Mouse (Mus musculus) CH12.LX (cell line): ENCODE data around the gene Plcb1. TPM values are rescaled to one million over a fixed set of nuclear protein-coding genes. Genes with fewer than 3 reads are reported as not detected.

Experiments
- DNase-seq: peaks from one replicate; pipeline ENCODE4 v3.0.0-alpha.2; 2013; ENCODE audit errors: extremely low read depth
- H3K27ac ChIP-seq: 2 replicates; pipeline ENCODE4 v1.5.1; 2012; ENCODE audit warnings: low read depth, mild to moderate bottlenecking, control low read depth, moderate library complexity; ENCODE audit not compliant: insufficient read depth
- H3K27me3 ChIP-seq: replicated peaks from 2 replicates; pipeline ENCODE3; 2012; ENCODE audit warnings: inconsistent platforms
- H3K36me3 ChIP-seq, 2 experiments: replicated peaks in 1 of 2; 2 replicates each; pipeline versions ENCODE3 to v1.6.1; 2012; ENCODE audit warnings: inconsistent platforms in 1 of 2, low read length in 1 of 2, mild to moderate bottlenecking in 1 of 2, mixed read lengths in 1 of 2, moderate library complexity in 1 of 2; ENCODE audit not compliant: control insufficient read depth in 1 of 2, insufficient read depth in 1 of 2
- H3K4me1 ChIP-seq, 2 experiments: 2 replicates each; pipeline ENCODE4 v1.6.1; 2012; ENCODE audit warnings: inconsistent platforms in 1 of 2, moderate library complexity in 1 of 2; ENCODE audit not compliant: insufficient read depth in 2 of 2, control insufficient read depth in 1 of 2
- H3K4me2 ChIP-seq: 2 replicates; pipeline ENCODE4 v1.6.1; 2012; ENCODE audit warnings: low read depth, mild to moderate bottlenecking, control low read depth; ENCODE audit not compliant: poor library complexity, insufficient read depth, severe bottlenecking
- H3K4me3 ChIP-seq, 3 experiments: fragments of 150-350 bp in 1 of 3; sonication (generic) in 1 of 3; replicated peaks in 1 of 3; 2 replicates each; pipeline versions ENCODE3 to v1.5.1; 2011 to 2012; ENCODE audit warnings: low read depth in 2 of 3, low read length in 2 of 3, mild to moderate bottlenecking in 2 of 3, moderate library complexity in 2 of 3, control low read depth in 1 of 3, improper control_type of control experiment in 1 of 3, inconsistent platforms in 1 of 3, mixed read lengths in 1 of 3; ENCODE audit not compliant: poor library complexity in 1 of 3
- H3K79me2 ChIP-seq: replicated peaks from 2 replicates; pipeline ENCODE4 v1.6.1; 2012; ENCODE audit warnings: mild to moderate bottlenecking, moderate library complexity; ENCODE audit not compliant: control insufficient read depth, poor library complexity, insufficient read depth, severe bottlenecking; ENCODE audit errors: extremely low read depth
- H3K9ac ChIP-seq: 2 replicates; pipeline ENCODE4 v1.6.1; 2012; ENCODE audit warnings: low read depth, mild to moderate bottlenecking, control low read depth, moderate library complexity; ENCODE audit not compliant: insufficient read depth
- H3K9me3 ChIP-seq: replicated peaks from 2 replicates; pipeline ENCODE3; 2012; ENCODE audit warnings: low read length, inconsistent platforms, mixed read lengths
- BHLHE40 ChIP-seq: IDR thresholded peaks from 2 replicates; pipeline ENCODE4 v1.6.1; 2011; ENCODE audit warnings: mild to moderate bottlenecking, low read depth, low read length, improper control_type of control experiment
- CHD1 ChIP-seq: IDR thresholded peaks from 2 replicates; pipeline ENCODE4 v1.6.1; 2012; ENCODE audit warnings: low read depth, low read length, improper control_type of control experiment, inconsistent platforms
- E2F4 ChIP-seq: IDR thresholded peaks from 2 replicates; pipeline ENCODE4 v1.6.1; 2011; ENCODE audit warnings: low read depth, low read length, improper control_type of control experiment; ENCODE audit not compliant: insufficient replicate concordance
- EP300 ChIP-seq: IDR thresholded peaks from 2 replicates; pipeline ENCODE4 v1.6.1; 2011; ENCODE audit warnings: low read length, improper control_type of control experiment
- ETS1 ChIP-seq: conservative IDR thresholded peaks from 2 replicates; pipeline ENCODE4 v1.6.1; 2012; ENCODE audit warnings: low read depth, mild to moderate bottlenecking, inconsistent platforms, low read length, improper control_type of control experiment, moderate library complexity
- GABPA ChIP-seq: IDR thresholded peaks from 2 replicates; pipeline ENCODE4 v1.6.1; 2012; ENCODE audit warnings: low read depth, low read length, improper control_type of control experiment, inconsistent platforms; ENCODE audit not compliant: insufficient replicate concordance
- JUN ChIP-seq: IDR thresholded peaks from 2 replicates; pipeline ENCODE4 v1.6.1; 2011; ENCODE audit warnings: low read depth, mild to moderate bottlenecking, low read length, improper control_type of control experiment, moderate library complexity; ENCODE audit not compliant: insufficient read depth
- JUND ChIP-seq: conservative IDR thresholded peaks from 2 replicates; pipeline ENCODE4 v1.6.1; 2011; ENCODE audit warnings: low read depth, low read length, improper control_type of control experiment
- KAT2A ChIP-seq: IDR thresholded peaks from 2 replicates; pipeline ENCODE4 v1.6.1; 2012; ENCODE audit warnings: low read length, improper control_type of control experiment, inconsistent platforms; ENCODE audit not compliant: insufficient replicate concordance
- MAFK ChIP-seq: IDR thresholded peaks from 2 replicates; pipeline ENCODE4 v1.6.1; 2011; ENCODE audit warnings: low read length, improper control_type of control experiment; ENCODE audit not compliant: insufficient replicate concordance
- MAZ ChIP-seq: IDR thresholded peaks from 2 replicates; pipeline ENCODE4 v1.6.1; 2012; ENCODE audit warnings: low read depth, mild to moderate bottlenecking, inconsistent platforms, low read length, improper control_type of control experiment, moderate library complexity
- MEF2A ChIP-seq: IDR thresholded peaks from 2 replicates; pipeline ENCODE4 v1.6.1; 2014; ENCODE audit warnings: low read depth, mild to moderate bottlenecking, inconsistent platforms, low read length, improper control_type of control experiment, borderline replicate concordance
- MXI1 ChIP-seq: IDR thresholded peaks from 2 replicates; pipeline ENCODE4 v1.6.1; 2011; ENCODE audit warnings: mild to moderate bottlenecking, low read depth, low read length, improper control_type of control experiment
- MYC ChIP-seq: IDR thresholded peaks from 2 replicates; pipeline ENCODE4 v1.6.1; 2011; ENCODE audit warnings: low read depth, mild to moderate bottlenecking, improper control_type of control experiment, low read length
- NRF1 ChIP-seq: IDR thresholded peaks from 2 replicates; pipeline ENCODE4 v1.6.1; 2014; ENCODE audit warnings: low read depth, mild to moderate bottlenecking, inconsistent platforms, low read length, improper control_type of control experiment, moderate library complexity
- SMC3 ChIP-seq: IDR thresholded peaks from 2 replicates; pipeline ENCODE4 v1.6.1; 2011; ENCODE audit warnings: low read depth, low read length, improper control_type of control experiment
- TCF12 ChIP-seq: IDR thresholded peaks from 2 replicates; pipeline ENCODE4 v1.6.1; 2014; ENCODE audit warnings: low read depth, mild to moderate bottlenecking, inconsistent platforms, low read length, improper control_type of control experiment
- UBTF ChIP-seq: IDR thresholded peaks from 2 replicates; pipeline ENCODE4 v1.6.1; 2012; ENCODE audit warnings: low read depth, mild to moderate bottlenecking, inconsistent platforms, low read length, improper control_type of control experiment, moderate library complexity
- USF2 ChIP-seq: conservative IDR thresholded peaks from 2 replicates; pipeline ENCODE4 v1.6.1; 2011; ENCODE audit warnings: low read depth, low read length, improper control_type of control experiment
- ZC3H11A ChIP-seq: IDR thresholded peaks from 2 replicates; pipeline ENCODE4 v1.6.1; 2012; ENCODE audit warnings: low read depth, mild to moderate bottlenecking, inconsistent platforms, low read length, improper control_type of control experiment
- ZKSCAN1 ChIP-seq: IDR thresholded peaks from 2 replicates; pipeline ENCODE4 v1.6.1; 2012; ENCODE audit warnings: low read depth, inconsistent platforms, low read length, improper control_type of control experiment, borderline replicate concordance
- dilution Hi-C: fragments of 300-500 bp; cut with MboI; formaldehyde crosslinking; loops from 2 replicates; pipeline ENCODE4 v1.14.3; 2020; ENCODE audit warnings: low sequenced_read_pairs; ENCODE audit not compliant: extremely low pct_unique_long_range_greater_than_20kb, extremely low pct_ligation_motif_present
- in situ Hi-C: fragments of 300-500 bp; cut with MboI; formaldehyde crosslinking; loops from 3 replicates; pipeline ENCODE4 v1.14.3; 2019; ENCODE audit warnings: low sequenced_read_pairs, low pct_ligation_motif_present, low pct_unique_long_range_greater_than_20kb, mixed read lengths
- polyA plus RNA-seq: library from polyadenylated mRNA; unstranded; fragments of >175 nt; gene quantifications from 2 replicates; pipeline ENCODE4 v1.2.1, GENCODE M21; 2012; ENCODE audit warnings: low read depth; ENCODE audit not compliant: insufficient read length
- total RNA-seq, 2 experiments: library from RNA; depleted of rRNA; stranded (reverse); fragments of 300-350 nt in 1 of 2; fragments of >200 nt in 1 of 2; gene quantifications; 2 replicates each; pipeline ENCODE4 v1.2.3; 2012 to 2014

The Plcb1 gene
- total and polyA plus RNA-seq, 3 experiments, result not detected

DNA sequence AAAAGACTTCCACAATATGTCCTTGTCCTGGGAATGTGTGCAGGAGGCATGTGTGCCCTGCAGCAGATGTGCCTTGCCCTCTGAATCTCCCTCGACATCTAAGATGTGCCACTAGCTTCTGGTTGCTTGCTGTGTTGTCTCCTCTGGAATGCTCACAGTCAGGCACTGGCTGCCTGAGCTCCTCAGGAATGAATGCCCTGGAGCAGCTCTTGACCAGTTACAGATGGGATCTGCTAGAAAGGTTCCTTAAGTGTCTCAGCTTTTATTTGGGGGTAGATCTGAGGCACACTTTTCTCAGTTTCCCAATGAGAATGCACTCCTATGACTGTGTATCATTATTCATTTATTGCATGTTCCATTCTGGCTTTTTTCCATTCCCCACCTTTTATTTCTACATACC is 151.8 kb downstream of the Plcb1 start:
- H3K4me2 ChIP-seq, result no peak overlapping the region
- TF ChIP-seq MEF2A, result no peak
- no peak for TF ChIP-seq JUND
- TF ChIP-seq KAT2A, result no peak
- TF ChIP-seq MXI1, result no peak
- TF ChIP-seq JUN, result no peak
- TF ChIP-seq TCF12, result no peak
- no peak for TF ChIP-seq USF2
- no peak for TF ChIP-seq MAZ
- no peak for TF ChIP-seq E2F4
- no peak for TF ChIP-seq MYC
- TF ChIP-seq MAFK, result no peak
- no peak for TF ChIP-seq SMC3
- no peak for TF ChIP-seq ZKSCAN1
- TF ChIP-seq BHLHE40, result no peak
- no peak for TF ChIP-seq EP300
- TF ChIP-seq ETS1, result no peak
- no peak for TF ChIP-seq ZC3H11A
- no peaks in the 10 kb centered on the region for H3K79me2 ChIP-seq
- no peak overlapping the region for H3K9ac ChIP-seq
- H3K36me3 ChIP-seq, result no peaks in the 10 kb centered on the region
- peaks cover 49% of the 10 kb centered on the region for H3K9me3 ChIP-seq
- H3K4me3 ChIP-seq, result no peak overlapping the region
- no peak for DNase-seq
- no peak overlapping the region for H3K27ac ChIP-seq
- in situ Hi-C loops, result no loop called here
- dilution Hi-C loops, result no loop called here
- no peaks in the 10 kb centered on the region for H3K27me3 ChIP-seq
- H3K4me1 ChIP-seq, result no peaks in the 10 kb centered on the region

- Histone ChIP-seq H3K4me3 (no peak overlapping the region), H3K4me1 (no peaks in the 10 kb centered on the region), H3K9me3 (peaks cover 37% of the 10 kb centered on the region), H3K79me2 (no peaks in the 10 kb centered on the region), H3K27ac (no peak overlapping the region), H3K4me2 (no peak overlapping the region), H3K9ac (no peak overlapping the region), H3K36me3 (no peaks in the 10 kb centered on the region)
- DNase-seq, result no peak
- in situ Hi-C loops, result no loop called here
- no peak for TF ChIP-seq GABPA
- TF ChIP-seq UBTF, result no peak
- TF ChIP-seq JUND, result no peak
- no peak for TF ChIP-seq NRF1
- TF ChIP-seq KAT2A, result no peak
- no peak for TF ChIP-seq JUN
- no peak for TF ChIP-seq CHD1
- TF ChIP-seq, all 38 proteins: peak for 0
- H3K27me3 ChIP-seq, result no peaks in the 10 kb centered on the region
- dilution Hi-C loops, result no loop called here
These were observed 156.2 kb downstream of the Plcb1 start for GRCm38 (mm10) chr2:134942039-134942438.
